Mouse (Mus musculus) mesoderm, embryonic 11.5 days (tissue): Measurements from ENCODE around the gene Ell2.
"Not testable (repeated sequence)": the region's sequence is repeated elsewhere in the genome, so short reads cannot be mapped to it uniquely, and the experiment has no call there.

Experiments
- DNase-seq: peaks from one replicate; pipeline ENCODE4 v3.0.0-alpha.2; 2012; ENCODE audit warnings: low read depth, low spot score

Ell2 gene

GRCm38 (mm10) chr13:75706457-75706856 is at the start of gene Ell2:
TSS of gene Ell2 (plus strand) at chr13:75706757.
- DNase-seq: no peak

- no peak for DNase-seq
These were observed 21.1 kb upstream of the Ell2 start for GRCm38 (mm10) chr13:75685438-75685837.

GRCm38 (mm10) chr13:75686995-75687394 is 19.6 kb upstream of the Ell2 start:
- DNase-seq: no peak

- no peak for DNase-seq
These were observed 14.9 kb upstream of the Ell2 start for GRCm38 (mm10) chr13:75691625-75692024.

GRCm38 (mm10) chr13:75693081-75693480 is 13.5 kb upstream of the Ell2 start:
- no peak for DNase-seq

- DNase-seq: no peak
These were observed 3.7 kb upstream of the Ell2 start for GRCm38 (mm10) chr13:75702814-75703213.

- peak; percentile 96 for DNase-seq
These were observed 592 bp downstream of the Ell2 start for GRCm38 (mm10) chr13:75706882-75707816.

GRCm38 (mm10) chr13:75707821-75708636 is 1.5 kb downstream of the Ell2 start:
- peak; percentile 32 for DNase-seq

GRCm38 (mm10) chr13:75708637-75709002 is 2.1 kb downstream of the Ell2 start:
- DNase-seq: no peak

GRCm38 (mm10) chr13:75709026-75709778 is 2.6 kb downstream of the Ell2 start:
- DNase-seq: no peak

- no peak for DNase-seq
These were observed 3.6 kb downstream of the Ell2 start for GRCm38 (mm10) chr13:75710152-75710551.

GRCm38 (mm10) chr13:75711517-75711916 is 5.0 kb downstream of the Ell2 start:
- DNase-seq: not testable (repeated sequence)

- DNase-seq: not testable (repeated sequence)
These were observed 6.0 kb downstream of the Ell2 start for GRCm38 (mm10) chr13:75712544-75712943.

GRCm38 (mm10) chr13:75714407-75714806 is 7.8 kb downstream of the Ell2 start:
- DNase-seq: no peak

GRCm38 (mm10) chr13:75717638-75718302 is 11.2 kb downstream of the Ell2 start:
- no peak for DNase-seq

- DNase-seq: no peak
These were observed 11.8 kb downstream of the Ell2 start for GRCm38 (mm10) chr13:75718376-75718775.

- no peak for DNase-seq
These were observed 13.1 kb downstream of the Ell2 start for GRCm38 (mm10) chr13:75719645-75720044.

- peak; percentile 8 for DNase-seq
These were observed 20.2 kb downstream of the Ell2 start for GRCm38 (mm10) chr13:75726569-75727373.

GRCm38 (mm10) chr13:75727932-75728331 is 21.4 kb downstream of the Ell2 start:
- DNase-seq: no peak

- no peak for DNase-seq
These were observed 23.3 kb downstream of the Ell2 start for GRCm38 (mm10) chr13:75729834-75730233.
